Mouse (Mus musculus) liver, embryonic 13.5 days (tissue): ENCODE results near the gene Gabrr1. TPM values are rescaled to one million over a fixed set of nuclear protein-coding genes. Genes with fewer than 3 reads are reported as not detected.

ENCODE experiments used
- polyA plus RNA-seq: library from polyadenylated mRNA; unstranded; fragments of >200 nt; fragmentation: Nextera tagmentation; extraction: Ambion mirVana; gene quantifications from 2 replicates; pipeline ENCODE4 v1.2.1, GENCODE M21; 2015

The Gabrr1 gene
- polyA plus RNA-seq, 1 experiment from 2014 or later = not detected

Other genes with a start within 250 kb of the Gabrr1 start
- gene Ankrd6, start 181.7 kb upstream of the Gabrr1 start, polyA plus RNA-seq = 0.67 and 0.89 TPM in 2 replicates
- gene Rragd, start 149.5 kb upstream of the Gabrr1 start, polyA plus RNA-seq = 3.6 and 5.6 TPM in 2 replicates
- gene Ube2j1, start 101.1 kb upstream of the Gabrr1 start, polyA plus RNA-seq = 32.7 and 43.2 TPM in 2 replicates
- not detected in 2 replicates for gene Gabrr2, start 69.5 kb upstream of the Gabrr1 start, polyA plus RNA-seq
- gene Pm20d2, start 57.2 kb downstream of the Gabrr1 start, polyA plus RNA-seq = 0.23 and 0.24 TPM in 2 replicates
- gene Srsf12, start 76.5 kb downstream of the Gabrr1 start, polyA plus RNA-seq = 0.31 and 0.37 TPM in 2 replicates
- gene Pnrc1, start 157.6 kb downstream of the Gabrr1 start, polyA plus RNA-seq = 28.4 and 33.6 TPM in 2 replicates
- gene Rngtt, start 177.8 kb downstream of the Gabrr1 start, polyA plus RNA-seq = 16.4 and 23.7 TPM in 2 replicates